Mouse (Mus musculus) naive thymus-derived CD4-positive, alpha-beta T cell, adult 2 months (primary cell): ENCODE measurements around the gene Vps9d1.
A peak's percentile ranks its signal among the peaks of the same experiment; 100 is the strongest.
"Not testable (repeated sequence)": the region's sequence is repeated elsewhere in the genome, so short reads cannot be mapped to it uniquely, and the experiment has no call there.

Source experiments
- DNase-seq: peaks from one replicate; pipeline ENCODE4 v3.0.0-alpha.2; 2011; ENCODE audit warnings: low read depth

Vps9d1 gene

GRCm38 (mm10) chr8:123213118-123213772 is 40.9 kb downstream of the Vps9d1 start:
- no peak for DNase-seq

GRCm38 (mm10) chr8:123212321-123213117 is 41.6 kb downstream of the Vps9d1 start, which contains the start of the genes Chmp1a and Spata33:
Chmp1a (minus strand) TSS chr8:123212763.
Spata33 (plus strand) TSS chr8:123212832.
- peak; percentile 94 for DNase-seq

- peak; percentile 29 for DNase-seq
Observed at GRCm38 (mm10) chr8:123211876-123212275, 42.3 kb downstream of the Vps9d1 start.

GRCm38 (mm10) chr8:123203571-123203970 is 50.6 kb downstream of the Vps9d1 start:
- peak; percentile 64 for DNase-seq

GRCm38 (mm10) chr8:123202288-123202687 is 51.9 kb downstream of the Vps9d1 start:
- DNase-seq = peak; percentile 85

GRCm38 (mm10) chr8:123199864-123200263 is 54.3 kb downstream of the Vps9d1 start:
- DNase-seq = no peak

GRCm38 (mm10) chr8:123197016-123197415 is 57.1 kb downstream of the Vps9d1 start:
- not testable (repeated sequence) for DNase-seq

GRCm38 (mm10) chr8:123193771-123194170 is 60.4 kb downstream of the Vps9d1 start:
- no peak for DNase-seq
